Mouse (Mus musculus): ENCODE measurements around the gene Sacm1l.

DNA sequence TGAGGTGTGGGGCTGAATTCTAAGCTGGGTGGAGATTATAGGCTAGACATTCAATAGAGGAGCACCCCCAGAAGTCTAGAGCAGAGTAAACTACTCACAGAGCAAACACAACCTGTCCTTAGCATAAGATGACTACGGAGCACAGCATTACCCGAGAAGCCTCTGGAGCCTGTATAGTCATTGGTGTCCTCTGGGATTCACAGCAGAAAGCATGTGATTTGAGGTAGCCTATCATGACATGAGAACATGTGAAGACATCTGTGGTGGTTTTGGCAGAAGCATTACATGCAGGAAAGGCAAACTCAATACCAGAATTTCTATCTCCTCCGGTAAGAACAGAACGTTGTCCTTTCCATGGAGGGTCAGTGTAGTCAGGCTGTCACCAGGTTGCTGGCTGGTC lies 44.0 kb upstream of the Sacm1l start:
- TF ChIP-seq CTCF (IDR thresholded peaks at IDR 0.05) (no peak), EP300 (IDR thresholded peaks at IDR 0.05) (no peak)

All from lung, postnatal 0 days (tissue).